Mouse (Mus musculus): ENCODE data around the gene Gldc.
A peak's percentile ranks its signal among the peaks of the same experiment; 100 is the strongest.

Gene Gldc

GRCm38 (mm10) chr19:30157031-30157687, 18.1 kb downstream of the Gldc start:
- peak; percentile 61 for DNase-seq

DNA sequence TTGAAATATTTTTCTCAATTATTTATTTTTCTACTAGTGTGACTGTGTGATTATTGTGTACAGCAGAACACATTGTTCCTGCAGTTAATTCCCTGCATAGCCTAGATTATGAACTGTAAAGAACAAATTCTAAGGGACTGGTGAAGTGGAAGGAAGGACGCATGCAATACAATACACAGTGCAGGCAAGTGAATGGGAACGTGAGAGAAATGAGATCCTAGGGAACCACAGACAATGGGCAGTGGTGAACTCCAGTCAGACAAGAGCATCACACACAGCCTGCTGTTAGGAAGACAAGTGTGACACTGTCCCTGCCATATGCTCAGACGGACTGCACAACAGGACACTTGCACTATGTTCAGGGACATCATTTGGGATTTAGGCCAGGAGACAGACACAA, 21.5 kb downstream of the Gldc start:
- peak; percentile 27 for DNase-seq

DNA sequence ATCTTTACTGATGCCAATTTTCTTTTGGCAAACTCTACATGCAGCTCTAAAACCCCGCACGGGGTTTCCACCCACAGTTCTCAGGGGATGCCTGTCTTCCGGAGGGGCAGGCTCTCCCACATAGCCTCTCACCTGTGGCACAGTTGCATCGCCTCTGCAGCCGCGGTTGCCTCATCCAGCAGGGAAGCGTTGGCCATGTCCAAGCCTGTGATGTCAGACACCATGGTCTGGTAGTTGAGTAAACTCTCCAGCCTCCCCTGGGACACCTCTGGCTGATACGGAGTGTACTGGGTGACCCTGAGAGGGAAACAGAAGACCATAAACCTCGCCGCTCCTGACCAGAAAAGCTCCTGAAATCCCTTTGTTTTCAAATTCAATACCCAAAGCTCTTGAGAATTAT, 23.9 kb downstream of the Gldc start:
- DNase-seq = no peak

DNA sequence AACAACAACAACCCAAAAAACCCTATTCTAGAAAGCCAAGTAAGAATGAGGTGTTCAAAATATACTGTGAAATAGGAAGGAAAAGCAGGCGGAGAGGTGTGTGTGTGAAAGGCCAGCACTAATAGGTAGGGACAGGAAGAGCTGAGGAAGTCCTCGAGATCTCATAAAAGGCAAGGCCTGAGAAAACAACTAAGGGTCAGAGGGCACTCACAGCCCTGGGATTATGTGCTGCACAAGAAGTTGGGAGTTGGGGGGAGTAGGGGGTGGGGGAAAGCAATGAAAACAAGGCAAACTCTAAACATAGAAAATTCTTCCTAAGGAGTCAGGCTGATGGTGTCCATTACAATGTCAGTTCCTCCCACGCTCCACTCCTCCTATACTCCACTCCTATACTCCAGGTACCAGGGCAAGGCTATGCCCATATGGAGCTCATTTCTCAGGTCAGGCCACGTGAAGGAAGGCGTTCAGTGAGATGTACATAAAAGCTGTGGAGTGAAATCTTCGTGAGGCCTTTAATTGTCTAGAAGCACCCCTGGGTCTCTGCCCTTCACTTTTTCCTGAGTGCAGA, 25.9 kb downstream of the Gldc start:
- peak; percentile 33 for DNase-seq

DNA sequence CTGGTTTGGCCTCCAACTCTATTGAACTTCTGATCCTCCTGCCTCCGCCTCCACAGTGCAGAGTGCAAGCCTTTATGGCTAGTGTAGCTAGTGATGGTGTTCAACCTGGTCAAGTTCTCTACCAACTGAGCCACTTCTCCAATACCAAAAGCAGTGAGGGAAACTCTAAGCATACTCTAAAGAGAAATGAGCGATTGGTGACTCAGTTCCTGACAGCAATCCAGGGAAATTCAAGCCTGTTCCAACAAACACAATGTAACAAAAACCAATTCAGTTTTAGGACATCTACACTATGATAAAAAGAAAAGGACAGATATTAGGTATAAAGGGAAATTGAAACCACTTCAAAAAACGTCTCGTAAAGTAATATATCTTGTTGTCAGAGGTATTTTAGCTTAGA, 27.9 kb downstream of the Gldc start:
- DNase-seq = no peak

DNA sequence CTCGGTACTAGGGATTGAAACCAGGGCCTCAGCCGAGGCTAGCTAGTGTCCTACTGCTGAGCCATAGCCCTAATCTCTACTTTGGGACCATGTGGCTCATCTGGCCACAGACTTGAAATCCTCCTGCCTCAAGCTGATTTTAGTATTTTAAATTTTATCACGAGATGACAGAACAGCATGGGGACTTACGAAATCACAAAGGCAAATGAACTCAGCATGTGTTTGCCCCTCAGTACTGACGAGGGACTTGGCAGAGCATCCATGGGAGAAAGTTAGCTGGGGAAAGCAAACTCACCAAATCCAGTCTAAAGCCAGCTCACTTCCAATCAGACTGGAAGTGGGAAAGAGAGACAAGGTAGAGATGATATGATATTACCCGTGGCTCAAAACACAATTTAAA, 28.5 kb downstream of the Gldc start:
- no peak for DNase-seq

- DNase-seq = no peak
Observed at GRCm38 (mm10) chr19:30145106-30145505, 30.1 kb downstream of the Gldc start.

- DNase-seq = no peak
Observed at GRCm38 (mm10) chr19:30136308-30136707, 38.9 kb downstream of the Gldc start.

- DNase-seq = peak; percentile 54
Observed at GRCm38 (mm10) chr19:30128177-30128576, 47.1 kb downstream of the Gldc start.

DNA sequence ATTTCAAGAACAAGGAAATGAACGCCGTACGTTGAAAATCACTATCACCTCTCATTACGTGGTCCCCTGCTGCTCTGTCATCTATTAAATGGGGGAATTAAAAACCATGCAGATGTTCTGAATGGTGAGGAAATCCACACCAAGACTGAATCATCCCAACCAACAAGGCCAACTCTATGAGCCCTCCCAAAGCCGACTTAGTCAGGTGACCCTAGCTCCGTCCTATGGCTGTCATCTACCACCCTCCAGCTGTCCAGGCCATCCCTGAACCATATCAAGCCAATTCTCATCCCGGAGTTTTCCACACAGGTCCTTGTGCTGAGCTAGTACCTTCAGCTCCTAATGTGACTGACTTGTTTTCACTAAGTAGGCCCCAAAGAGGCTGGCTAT, 49.6 kb downstream of the Gldc start:
- DNase-seq = no peak

- no peak for DNase-seq
Observed at GRCm38 (mm10) chr19:30124999-30125669, 50.1 kb downstream of the Gldc start.

- DNase-seq = no peak
Observed at GRCm38 (mm10) chr19:30118344-30119312, 56.6 kb downstream of the Gldc start.

- peak; percentile 61 for DNase-seq
Observed at GRCm38 (mm10) chr19:30117775-30118174, 57.5 kb downstream of the Gldc start.

- no peak for DNase-seq
Observed at GRCm38 (mm10) chr19:30117241-30117640, 58.0 kb downstream of the Gldc start.

- no peak for DNase-seq
Observed at GRCm38 (mm10) chr19:30115606-30116005, 59.6 kb downstream of the Gldc start.

- DNase-seq = peak; percentile 58
Observed at GRCm38 (mm10) chr19:30114919-30115441, 60.2 kb downstream of the Gldc start.

DNA sequence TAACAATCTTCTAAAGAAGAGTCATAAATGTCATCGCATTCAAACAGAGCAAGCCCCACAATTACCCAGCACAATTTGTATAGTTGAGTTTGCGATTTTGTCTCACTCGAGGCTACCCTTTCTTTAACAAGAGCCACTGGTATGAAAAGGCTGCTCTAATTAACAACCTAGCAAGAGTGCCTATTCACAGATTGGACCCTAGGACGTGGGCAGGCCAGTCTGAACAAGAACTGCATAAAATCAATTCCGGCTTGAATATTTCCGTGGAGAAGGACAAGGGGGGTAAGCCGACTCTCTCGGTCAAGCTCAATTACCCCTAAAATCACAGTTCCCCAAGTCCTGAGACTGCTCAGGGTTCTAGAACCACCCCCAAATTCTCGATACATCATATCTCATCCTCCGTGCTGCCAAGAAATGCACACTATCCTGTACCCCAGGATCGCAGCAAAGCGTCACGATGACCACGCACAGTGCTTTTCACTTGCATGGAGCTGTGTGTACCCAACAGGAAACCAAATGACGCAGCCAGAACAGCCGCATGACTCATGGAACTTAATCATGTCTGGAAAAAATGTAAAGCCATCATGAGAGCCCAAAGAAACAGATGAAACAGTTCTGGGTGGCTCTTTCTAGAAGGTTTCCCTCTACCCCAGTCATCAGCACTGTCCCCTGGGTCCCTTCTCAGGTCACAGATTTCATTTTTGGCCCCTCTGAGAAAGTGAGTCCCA, 62.1 kb downstream of the Gldc start:
- DNase-seq = no peak

GRCm38 (mm10) chr19:30111421-30111820, 63.8 kb downstream of the Gldc start:
- no peak for DNase-seq

- no peak for DNase-seq
Observed at GRCm38 (mm10) chr19:30109122-30109521, 66.1 kb downstream of the Gldc start.

- DNase-seq = no peak
Observed at GRCm38 (mm10) chr19:30108616-30109015, 66.6 kb downstream of the Gldc start.

GRCm38 (mm10) chr19:30107221-30107845, 67.9 kb downstream of the Gldc start:
- DNase-seq = no peak
